Mouse (Mus musculus) common myeloid progenitor, adult 5-6 weeks (primary cell): ENCODE data around the gene Praf2. TPM values are rescaled to one million over a fixed set of nuclear protein-coding genes. Genes with fewer than 3 reads are reported as not detected.
"Not testable (repeated sequence)": the region's sequence is repeated elsewhere in the genome, so short reads cannot be mapped to it uniquely, and the experiment has no call there.

ENCODE experiments used
- ATAC-seq: replicated peaks from 2 replicates; pipeline ENCODE4 v1.8.0; 2016; ENCODE audit warnings: low read depth, mild to moderate bottlenecking, moderate TSS enrichment, inconsistent platforms; ENCODE audit not compliant: poor library complexity, severe bottlenecking
- total RNA-seq: library from RNA; stranded (forward); fragments of 200-1000, 187-1606 nt; gene quantifications from 2 replicates; pipeline ENCODE4 v1.2.3, GENCODE M21; 2017

Praf2 gene
- total RNA-seq: 6.2 and 10.4 TPM in 2 replicates

DNA sequence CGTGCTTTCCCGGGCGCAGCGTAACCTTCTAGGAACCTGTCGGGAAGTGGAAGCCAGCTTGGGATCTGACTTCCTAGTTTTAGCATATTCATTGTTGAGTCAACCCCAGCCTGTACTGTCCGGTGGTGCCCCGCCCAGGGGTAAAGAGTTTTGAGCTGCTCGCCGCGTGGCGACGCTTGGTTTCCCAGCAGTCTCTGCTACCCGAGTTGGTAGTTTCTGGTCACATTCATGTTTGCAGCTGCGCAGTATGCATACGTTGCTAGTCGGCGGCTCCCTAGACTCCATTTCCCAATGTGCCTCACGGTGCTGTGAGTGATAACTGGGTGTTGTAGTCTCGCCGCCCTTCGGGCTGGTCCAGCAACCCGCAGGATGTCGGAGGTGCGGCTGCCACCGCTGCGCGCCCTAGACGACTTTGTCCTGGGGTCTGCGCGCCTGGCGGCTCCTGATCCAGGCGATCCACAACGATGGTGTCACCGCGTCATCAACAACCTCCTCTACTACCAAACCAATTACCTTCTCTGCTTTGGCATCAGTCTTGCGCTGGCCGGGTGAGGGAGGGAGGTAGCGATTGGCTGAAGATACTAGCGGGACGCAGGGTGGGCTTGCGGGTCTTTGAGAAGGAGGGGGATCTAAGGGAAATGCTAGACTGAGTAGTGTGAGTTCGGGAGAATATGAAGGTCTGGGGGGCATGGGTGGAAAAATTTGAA lies at the start of gene Praf2:
Gene Praf2 (plus strand): TSS at position 225 of the 707 bp plus-strand sequence.
- peak; percentile 98 for ATAC-seq

- ATAC-seq: no peak
Observed at GRCm38 (mm10) chrX:7678986-7679385, 49.3 kb upstream of the Praf2 start.

DNA sequence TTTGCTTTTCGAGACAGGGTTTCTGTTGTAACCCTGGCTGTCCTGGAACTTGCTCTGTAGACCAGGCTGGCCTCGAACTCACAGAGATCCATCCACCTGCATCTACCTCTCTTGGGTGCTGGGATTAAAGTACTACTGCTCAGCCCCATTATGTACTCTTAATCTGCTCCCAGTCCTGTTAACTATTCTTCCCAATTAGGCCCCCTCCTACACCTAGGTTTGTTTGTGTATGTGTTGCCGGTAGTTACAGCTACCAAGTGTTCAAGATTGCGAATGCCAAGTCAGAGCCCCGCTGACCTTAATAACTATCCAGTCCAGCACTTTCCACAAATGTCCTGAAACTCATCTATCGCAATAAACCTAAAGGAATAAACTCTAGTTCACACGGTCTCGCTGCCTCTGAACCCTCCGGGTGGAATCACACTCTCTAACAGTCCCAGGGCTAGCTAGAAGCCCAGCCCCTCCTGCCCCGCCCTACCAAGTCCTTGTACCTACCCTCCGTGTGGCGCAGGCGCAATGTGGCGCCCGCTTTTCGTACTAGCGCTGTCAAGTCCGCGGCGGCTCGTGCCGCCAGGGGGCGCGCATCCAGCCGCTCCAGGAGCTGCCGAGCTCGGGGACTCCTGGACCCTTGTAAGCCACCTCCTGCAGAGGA lies 48.7 kb upstream of the Praf2 start:
- ATAC-seq: peak; percentile 97

- ATAC-seq: 0 out of 2 replicates have a peak, but pooled peaks have one; percentile 6
Observed at GRCm38 (mm10) chrX:7680057-7680412, 48.2 kb upstream of the Praf2 start.

- ATAC-seq: no peak
Observed at GRCm38 (mm10) chrX:7680864-7681263, 47.4 kb upstream of the Praf2 start, which contains the start of gene Magix. TSS of gene Magix (minus strand) at chrX:7681251.

DNA sequence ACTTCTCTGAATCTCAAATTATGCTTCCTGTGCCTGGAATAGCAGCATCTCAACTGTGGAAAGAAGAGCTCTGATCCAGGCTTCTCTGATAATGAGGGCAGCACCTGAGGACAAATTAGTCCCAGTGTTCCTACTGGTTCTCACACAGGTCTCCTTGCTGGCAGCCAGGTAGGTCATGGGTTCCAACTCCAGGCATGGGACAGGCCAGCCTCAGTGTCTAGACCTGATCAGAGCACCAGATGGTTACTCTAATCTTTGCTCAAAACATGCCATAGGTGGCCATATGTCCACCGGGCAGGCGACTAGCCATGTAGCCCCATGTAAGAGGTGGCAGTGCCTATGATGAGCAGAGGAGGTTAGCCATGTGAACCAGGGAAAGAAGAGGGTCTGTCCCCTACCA lies 39.9 kb upstream of the Praf2 start:
- ATAC-seq: no peak

GRCm38 (mm10) chrX:7690486-7690885 lies 37.8 kb upstream of the Praf2 start:
- no peak for ATAC-seq

GRCm38 (mm10) chrX:7692862-7693261 lies 35.4 kb upstream of the Praf2 start:
- peak; percentile 50 for ATAC-seq

DNA sequence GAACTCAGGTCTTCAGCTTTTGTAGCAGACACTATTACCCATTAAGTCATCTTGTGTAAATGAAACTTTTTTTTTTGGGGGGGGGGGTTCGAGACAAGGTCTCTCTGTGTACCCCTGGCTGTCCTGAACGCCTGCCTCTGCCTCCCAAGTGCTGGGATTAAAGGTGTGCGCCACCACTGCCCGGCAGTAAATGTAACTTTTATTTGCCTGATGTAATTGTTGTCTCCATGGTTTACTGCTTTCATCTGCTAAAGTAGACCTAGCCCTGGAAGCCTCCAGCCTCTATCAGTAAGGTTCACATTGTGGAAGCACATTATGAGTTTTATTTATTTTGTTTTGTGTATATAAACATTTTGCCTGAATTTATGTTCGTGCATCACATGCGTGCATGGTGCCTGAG lies 31.7 kb upstream of the Praf2 start:
- 0 out of 2 replicates have a peak, but pooled peaks have one; percentile 4 for ATAC-seq

GRCm38 (mm10) chrX:7696954-7697381 lies 31.3 kb upstream of the Praf2 start, which contains the start of gene Gpkow:
TSS of gene Gpkow (plus strand) at chrX:7697131.
- ATAC-seq: peak; percentile 99

DNA sequence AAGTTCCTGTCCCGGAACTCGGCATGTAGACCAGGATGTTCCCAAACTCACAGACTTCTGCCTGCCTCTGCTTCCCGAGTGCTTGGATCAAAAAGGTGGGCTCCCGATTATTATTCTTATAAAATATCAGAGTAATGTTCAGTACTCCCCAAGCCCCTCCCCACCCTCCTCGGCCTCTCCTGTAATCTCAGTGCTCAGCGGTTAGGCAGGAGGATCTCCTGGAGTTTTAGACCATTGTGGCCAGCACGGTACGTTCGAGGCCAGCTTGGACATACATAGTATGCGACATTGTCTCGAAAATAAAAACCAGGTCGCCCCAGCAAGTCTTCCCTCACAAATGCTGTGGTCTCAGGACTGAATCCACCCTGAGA lies 14.5 kb upstream of the Praf2 start:
- ATAC-seq: peak; percentile 42; the same call in 1 of the 2 replicates

DNA sequence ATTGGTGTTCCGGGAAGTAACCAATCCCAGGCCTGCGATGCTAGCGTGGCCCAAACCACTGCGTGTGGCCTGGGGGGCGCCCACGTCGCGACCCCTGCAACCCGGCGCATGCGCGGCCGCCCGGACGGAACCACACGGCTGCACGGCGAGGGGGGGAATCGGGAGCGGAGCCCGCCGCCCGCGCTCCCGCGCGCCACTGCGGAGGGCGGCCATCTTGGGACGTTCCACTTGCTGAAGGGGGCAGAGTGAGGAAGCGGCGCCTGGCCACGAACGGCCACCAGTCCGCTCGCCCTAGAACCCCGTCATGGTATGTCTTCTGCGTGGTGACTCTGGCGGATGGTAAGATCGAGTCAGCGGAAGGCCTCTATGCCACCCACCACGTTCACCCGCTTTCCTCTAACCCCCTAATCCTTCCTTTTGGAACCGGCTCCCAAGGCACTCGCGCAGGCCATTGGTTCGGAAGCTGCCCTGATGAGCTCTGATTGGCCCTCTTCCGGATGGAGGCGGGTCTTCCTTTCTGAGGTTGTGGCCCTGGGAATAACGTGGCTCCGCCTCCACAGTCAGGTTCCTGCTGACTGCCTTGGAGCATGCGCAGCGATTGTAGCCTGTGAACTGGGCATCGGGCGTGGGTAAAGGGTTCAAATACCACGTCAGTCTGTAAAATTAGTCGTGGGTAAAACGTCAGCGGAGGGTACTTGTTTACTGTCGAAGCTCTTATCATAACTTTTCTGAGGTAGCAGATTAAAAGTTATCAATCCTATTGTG lies 13.9 kb upstream of the Praf2 start, which contains the start of gene Wdr45:
Gene Wdr45 (plus strand): TSS at position 199 of the 765 bp plus-strand sequence.
- peak; percentile 98 for ATAC-seq

DNA sequence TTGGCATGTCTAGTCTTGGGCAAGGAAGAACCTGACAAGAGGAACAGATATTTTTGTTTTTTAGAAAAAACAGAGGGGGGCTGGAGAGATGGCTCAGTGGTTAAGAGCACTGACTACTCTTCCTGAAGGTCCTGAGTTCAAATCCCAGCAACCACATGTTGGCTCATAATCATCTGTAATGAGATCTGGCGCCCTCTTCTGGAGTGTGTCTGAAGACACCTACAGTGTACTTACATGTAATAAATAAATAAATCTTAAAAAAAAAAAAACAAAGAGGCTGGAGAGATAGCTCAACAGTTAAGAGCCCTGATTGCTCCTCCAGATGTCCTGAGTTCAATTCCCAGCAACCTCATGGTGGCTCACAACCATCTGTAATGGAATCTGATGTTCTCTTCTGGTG lies 12.2 kb upstream of the Praf2 start:
- not testable (repeated sequence) for ATAC-seq

GRCm38 (mm10) chrX:7721514-7722281 lies 6.5 kb upstream of the Praf2 start, which contains the start of gene Gm45208:
TSS of gene Gm45208 (plus strand) at chrX:7722245.
- ATAC-seq: peak; percentile 98

GRCm38 (mm10) chrX:7722282-7722611 lies 6.0 kb upstream of the Praf2 start:
- ATAC-seq: no peak

DNA sequence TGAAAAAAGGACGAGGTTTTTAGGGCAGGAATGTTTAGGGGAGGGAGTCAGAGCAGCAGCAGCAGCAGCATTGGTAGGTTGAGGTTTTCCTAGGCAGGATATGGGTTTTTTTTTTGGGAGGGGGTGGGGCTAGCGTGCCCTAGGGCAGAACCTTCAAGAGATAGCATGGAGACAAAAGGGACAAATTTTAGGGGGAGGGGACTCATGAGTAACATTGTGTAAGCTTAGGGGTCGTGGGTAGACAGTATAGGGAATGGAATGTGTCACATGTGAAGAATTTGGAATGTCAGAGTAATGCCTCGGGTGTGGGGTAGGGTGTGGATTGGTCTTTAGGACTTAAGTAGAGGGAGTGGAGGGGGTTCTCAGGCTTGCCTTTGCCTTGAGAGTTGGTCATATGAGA lies 5.5 kb upstream of the Praf2 start:
- no peak for ATAC-seq

DNA sequence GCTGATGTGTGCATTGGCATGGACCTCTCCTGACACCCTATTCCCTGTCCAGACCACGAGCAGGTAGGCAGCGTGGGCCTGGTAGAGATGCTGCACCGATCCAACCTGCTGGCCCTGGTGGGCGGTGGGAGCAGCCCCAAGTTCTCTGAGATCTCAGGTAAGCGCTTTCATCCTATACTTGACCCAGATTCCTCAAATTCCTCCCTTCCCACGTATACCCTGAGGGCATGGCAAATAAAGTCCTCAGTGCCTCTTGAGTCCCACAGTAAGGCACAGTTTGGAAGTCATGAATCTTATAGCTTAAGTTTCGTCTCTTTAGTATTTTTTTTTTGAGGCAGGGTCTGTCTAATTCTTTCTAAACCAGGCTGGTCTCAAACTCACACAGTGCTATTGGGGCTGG lies 4.1 kb upstream of the Praf2 start:
- ATAC-seq: no peak

GRCm38 (mm10) chrX:7725841-7726240 lies 2.4 kb upstream of the Praf2 start:
- ATAC-seq: no peak

- ATAC-seq: no peak
Observed at GRCm38 (mm10) chrX:7727176-7727575, 1.1 kb upstream of the Praf2 start.

- ATAC-seq: no peak
Observed at GRCm38 (mm10) chrX:7728922-7729265, 655 bp downstream of the Praf2 start.
